Mouse (Mus musculus) cerebellum, adult (tissue): ENCODE results near the gene Mpdu1.
A peak's percentile ranks its signal among the peaks of the same experiment; 100 is the strongest.
"Not testable (repeated sequence)": the region's sequence is repeated elsewhere in the genome, so short reads cannot be mapped to it uniquely, and the experiment has no call there.

Source experiments
- ATAC-seq: cut with Nextera tagmentation; 2 replicates; pipeline ENCODE4 v1.9.2; 2017; ENCODE audit warnings: mild to moderate bottlenecking, moderate library complexity, mixed read lengths; ENCODE audit not compliant: insufficient number of reproducible peaks, low FRiP score, low TSS enrichment

Mpdu1 gene

GRCm38 (mm10) chr11:69624339-69624738 is 38.1 kb downstream of the Mpdu1 start:
- not testable (repeated sequence) for ATAC-seq

DNA sequence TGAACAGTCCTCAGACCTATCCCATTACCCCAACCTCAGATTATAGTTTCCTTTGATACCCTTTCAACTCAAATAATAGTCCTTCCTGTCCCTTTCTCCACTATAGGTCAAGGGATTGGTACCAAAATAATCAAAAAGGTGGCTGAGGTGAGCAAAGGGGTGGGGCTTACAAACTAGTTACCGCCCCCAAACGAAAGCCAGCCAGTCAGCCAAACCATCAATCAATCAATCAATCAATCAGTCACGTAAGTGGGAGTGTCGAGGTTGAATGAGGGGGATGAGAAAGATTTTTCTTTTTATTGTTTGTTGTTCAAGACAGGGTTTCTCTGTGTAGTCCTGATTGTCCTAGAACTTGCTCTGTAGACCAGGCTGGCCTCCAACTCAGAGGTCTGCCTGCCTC is 39.4 kb downstream of the Mpdu1 start:
- ATAC-seq, result no peak

GRCm38 (mm10) chr11:69622406-69622805 is 40.0 kb downstream of the Mpdu1 start:
- no peak for ATAC-seq

DNA sequence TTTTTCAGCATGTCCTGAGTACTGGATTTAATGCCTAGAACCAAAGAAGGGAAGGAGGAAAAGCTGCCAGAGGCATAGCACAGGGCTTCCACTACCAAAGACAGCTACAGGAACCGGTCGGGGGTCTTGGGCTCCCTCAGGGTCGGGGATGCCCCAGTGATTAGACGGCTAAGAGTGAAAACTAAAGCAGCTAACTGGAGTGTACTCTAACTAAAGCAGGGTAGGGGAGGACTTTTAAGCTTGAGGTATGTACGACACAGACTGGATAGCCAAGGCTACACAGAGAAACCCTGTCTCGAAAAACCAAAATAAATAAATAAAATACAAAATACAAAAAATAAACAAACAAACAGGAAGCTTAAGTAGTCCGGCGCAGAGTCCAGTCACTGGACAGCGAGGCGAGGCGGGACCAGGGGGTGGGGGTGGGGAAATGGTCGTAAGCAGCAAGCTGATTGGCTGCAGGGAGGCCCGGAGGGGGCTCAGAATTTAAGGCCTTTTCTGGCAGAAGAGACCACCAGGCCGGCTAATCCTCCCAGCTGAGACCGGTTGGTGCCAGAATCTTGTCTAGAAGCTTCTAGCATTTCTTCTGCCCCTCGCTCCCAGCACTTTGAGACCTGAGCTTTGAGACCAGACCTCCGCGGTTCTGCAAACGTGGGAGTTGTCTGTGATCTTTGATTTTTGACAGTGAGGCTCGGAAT is 40.7 kb downstream of the Mpdu1 start, which contains the start of gene Sat2:
Gene Sat2, plus strand, starts transcription at position 454 of the 698 bp plus-strand sequence.
- ATAC-seq, result peak; percentile 66; the same call in 1 of the 2 replicates

GRCm38 (mm10) chr11:69620394-69621081 is 41.9 kb downstream of the Mpdu1 start:
- no peak for ATAC-seq

DNA sequence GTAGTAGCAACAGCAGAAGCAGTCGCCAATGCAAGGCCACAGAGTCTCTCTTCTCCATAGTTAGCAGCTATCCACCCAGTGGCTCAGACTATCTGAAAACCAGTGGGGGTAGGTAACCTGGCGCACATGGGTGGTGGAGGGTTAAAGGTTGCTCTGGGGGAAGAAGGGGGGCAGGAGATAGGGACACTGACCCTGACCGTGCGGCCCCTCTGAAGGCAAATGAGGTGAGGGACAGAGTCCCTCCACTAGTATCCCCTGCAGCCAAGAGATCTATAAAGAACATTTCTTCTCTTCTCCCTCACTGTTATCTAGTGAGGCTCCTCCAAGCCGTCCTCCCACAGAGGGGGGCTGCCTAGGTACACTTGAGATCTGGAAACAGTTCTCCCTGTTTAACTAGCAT is 44.6 kb downstream of the Mpdu1 start, which contains the start of gene Shbg:
Gene Shbg, minus strand, starts transcription at position 101 of the 400 bp plus-strand sequence.
- no peak for ATAC-seq

DNA sequence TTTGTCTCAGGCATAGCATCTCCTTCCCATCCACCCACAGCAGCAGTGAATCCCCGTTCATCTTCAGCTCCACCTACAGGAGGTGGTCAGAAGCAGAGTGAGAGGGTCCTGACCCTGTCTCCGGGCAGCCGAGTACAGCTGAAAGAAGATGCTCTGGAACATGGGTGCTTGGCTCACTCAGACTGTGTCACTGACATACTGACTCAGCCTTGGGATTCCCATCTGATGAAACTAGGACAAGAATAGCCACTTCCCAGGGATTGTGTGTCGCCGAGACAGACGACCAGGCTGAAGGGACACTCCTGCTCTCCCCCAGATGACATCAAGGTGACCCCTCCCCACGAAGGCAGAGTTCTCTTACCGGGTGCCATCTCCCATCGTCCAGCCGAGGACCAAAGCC is 45.7 kb downstream of the Mpdu1 start:
- ATAC-seq, result no peak

- ATAC-seq, result not testable (repeated sequence)
These were observed 48.2 kb downstream of the Mpdu1 start for GRCm38 (mm10) chr11:69614257-69614588.

DNA sequence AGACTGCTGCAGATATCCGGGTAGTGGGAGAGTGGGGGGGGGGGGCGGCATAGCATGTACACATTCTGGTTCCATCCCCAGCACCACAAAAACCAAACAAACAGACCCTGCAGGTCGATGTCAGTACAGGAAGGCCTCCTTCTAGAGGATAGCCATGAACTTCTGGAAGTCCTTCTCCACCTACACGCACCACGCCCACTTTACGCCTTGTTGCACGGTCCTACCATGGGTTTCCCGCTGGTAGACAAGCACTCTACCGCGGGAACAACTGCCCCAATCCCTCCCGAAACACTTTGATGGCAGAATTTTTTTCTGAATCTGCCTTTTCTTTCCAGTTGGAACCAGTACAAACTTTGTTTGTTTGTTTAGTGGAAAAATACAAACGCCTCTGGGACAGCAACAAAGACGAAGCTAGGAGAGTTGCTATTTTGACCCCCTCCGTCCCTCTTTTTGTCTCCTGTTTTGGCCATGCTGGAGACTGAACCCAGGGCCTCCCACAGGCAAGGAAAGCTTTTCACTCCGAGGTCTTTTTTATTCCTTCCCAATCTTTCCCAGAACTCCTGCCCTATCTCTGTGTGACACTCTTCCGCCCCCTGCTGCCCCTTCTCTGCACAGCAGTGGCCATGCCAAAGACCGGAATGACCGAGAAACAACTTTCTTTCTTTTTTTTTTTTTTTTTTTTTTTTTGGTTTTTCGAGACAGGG is 48.7 kb downstream of the Mpdu1 start:
- ATAC-seq, result no peak; the same call in 1 of the 2 replicates

DNA sequence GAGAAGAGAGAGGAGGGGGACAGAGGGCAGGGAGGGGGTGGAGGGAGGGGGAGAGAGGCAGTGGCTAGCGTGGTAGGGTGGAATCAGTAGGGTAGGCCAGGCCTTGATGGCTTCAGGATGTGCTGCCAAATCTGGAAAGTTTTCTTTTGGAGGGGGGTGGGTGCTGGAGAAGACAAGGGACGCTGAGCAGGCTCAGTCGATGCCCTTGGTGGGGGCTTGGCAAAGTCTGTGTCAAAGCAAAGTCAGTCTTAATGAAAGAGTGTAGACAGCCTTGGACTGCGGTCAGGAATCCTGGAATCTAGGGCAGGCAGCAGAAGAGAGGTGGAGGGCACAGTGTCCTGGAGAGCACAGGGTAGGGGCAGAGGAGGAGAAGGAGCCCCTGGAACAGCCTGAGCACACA is 51.5 kb downstream of the Mpdu1 start:
- no peak for ATAC-seq

GRCm38 (mm10) chr11:69609416-69609815 is 53.0 kb downstream of the Mpdu1 start:
- no peak for ATAC-seq

- ATAC-seq, result no peak
These were observed 53.9 kb downstream of the Mpdu1 start for GRCm38 (mm10) chr11:69608525-69608924.

DNA sequence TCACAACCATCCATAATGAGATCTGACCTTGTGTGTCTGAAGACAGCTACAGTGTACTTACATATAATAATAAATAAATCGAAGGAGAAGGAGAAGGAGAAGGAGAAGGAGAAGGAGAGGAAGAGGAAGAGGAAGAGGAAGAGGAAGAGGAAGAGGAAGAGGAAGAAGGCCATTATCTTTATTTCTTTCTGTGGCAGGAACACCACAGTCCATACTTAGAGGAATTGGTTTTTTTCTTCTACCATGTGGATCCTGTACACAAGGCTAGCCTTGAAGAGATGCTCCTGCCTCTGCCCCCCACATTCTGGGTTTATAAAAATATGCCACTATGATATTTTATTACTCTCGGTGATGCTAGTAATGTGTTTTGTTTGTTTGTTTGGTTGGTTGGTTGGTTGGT is 55.6 kb downstream of the Mpdu1 start:
- no peak for ATAC-seq
